Mouse (Mus musculus): ENCODE measurements around the gene Nsun3. TPM values are rescaled to one million over a fixed set of nuclear protein-coding genes. Genes with fewer than 3 reads are reported as not detected.

The Nsun3 gene
- total and polyA plus RNA-seq, 2 experiments from 2014 or later = 10.8 to 27.4 TPM

DNA sequence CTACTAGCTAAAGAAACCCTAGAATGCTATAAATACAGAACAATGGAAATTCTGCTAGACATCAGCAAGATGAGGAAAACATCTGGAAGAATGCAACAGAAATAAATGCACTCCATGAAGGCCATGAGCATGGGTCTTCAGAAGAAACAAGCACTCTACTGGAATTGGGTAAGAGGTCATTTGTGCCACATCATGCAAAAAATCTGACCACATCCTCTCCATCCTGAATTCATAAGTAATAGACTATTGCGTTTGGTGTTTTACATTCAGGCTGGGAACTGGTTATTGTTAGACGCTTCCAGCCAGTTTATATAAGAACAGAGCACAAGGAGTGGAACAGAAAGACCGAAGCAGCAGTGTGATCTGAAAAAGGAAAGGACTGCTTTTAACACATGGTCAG, 12.2 kb upstream of the Nsun3 start:
- DNase-seq = no peak
- WGBS = 92% methylated on average over 3 of the region's 3 CpGs

DNA sequence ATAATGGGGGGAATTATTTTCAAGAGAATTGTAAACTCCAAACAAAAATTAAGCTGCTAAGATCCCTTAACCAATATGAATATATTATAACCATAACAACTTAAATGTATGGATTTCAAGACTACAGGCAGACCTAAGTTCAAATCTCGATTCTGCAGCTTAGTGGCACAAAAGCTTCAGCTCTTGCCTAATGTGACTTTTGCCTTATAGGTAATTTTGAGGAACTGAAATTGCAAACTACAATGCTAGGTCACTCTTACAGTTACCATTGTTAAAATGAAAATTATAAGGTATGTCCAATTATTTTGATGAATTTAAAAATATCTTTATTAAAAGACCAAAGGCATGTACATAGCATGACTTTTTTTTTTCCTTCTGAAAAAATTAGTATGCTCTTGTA, 10.0 kb upstream of the Nsun3 start:
- no peak overlapping the region for H3K4me2 ChIP-seq (ENCODE audit: low read depth)
- 86% methylated on average over 1 of the region's 1 CpGs for WGBS
- ATAC-seq = no peak

More for the DNA sequence above, 12.2 kb upstream of the Nsun3 start:
- Histone ChIP-seq H3K36me3 (ENCODE audit: insufficient read depth) (peaks cover 16% of the 10 kb centered on the region), H3K27ac (ENCODE audit: low read depth, low read length) (no peak overlapping the region), H3K9ac (no peak overlapping the region), H3K4me2 (ENCODE audit: low read depth) (no peak overlapping the region), H3K27me3 (ENCODE audit: insufficient read depth, low read length) (no peaks in the 10 kb centered on the region), H3K4me3 (ENCODE audit: low read depth, low read length) (no peak overlapping the region), H3K9me3 (ENCODE audit: low read length) (no peaks in the 10 kb centered on the region), H3K4me1 (ENCODE audit: insufficient read depth) (no peaks in the 10 kb centered on the region)
- ATAC-seq = no peak
- TF ChIP-seq CTCF (IDR thresholded peaks at IDR 0.05; ENCODE audit: low read depth) = no peak

DNA sequence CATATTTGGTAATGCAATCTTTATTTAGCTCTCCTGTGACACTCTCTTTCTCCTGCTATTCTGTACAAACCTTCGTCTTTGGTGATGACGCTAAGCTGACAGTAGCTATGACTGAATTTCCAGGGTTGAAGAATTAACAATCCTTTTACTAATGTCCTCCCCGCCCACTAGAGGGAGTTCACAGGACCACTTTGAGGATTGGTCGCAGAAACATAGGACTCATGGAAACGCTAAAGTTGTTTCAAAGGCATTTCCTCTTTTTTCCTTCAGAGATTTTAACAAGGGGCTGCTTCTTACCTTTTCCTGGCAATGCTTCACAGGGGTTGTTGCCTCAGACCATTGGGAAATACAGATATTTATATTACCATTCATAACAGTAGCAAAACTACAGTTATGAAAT, 4.4 kb downstream of the Nsun3 start:
- no peaks in the 10 kb centered on the region for H3K9me3 ChIP-seq (ENCODE audit: low read length)
- H3K27ac ChIP-seq (ENCODE audit: low read depth, low read length) = no peak overlapping the region
- TF ChIP-seq CTCF (IDR thresholded peaks at IDR 0.05; ENCODE audit: low read depth) = peak; percentile 35
- 63% methylated on average over 5 of the region's 5 CpGs for WGBS
- peaks cover 11% of the 10 kb centered on the region; the same call in 1 of the 2 replicates for H3K4me1 ChIP-seq (ENCODE audit: insufficient read depth)
- no peak overlapping the region for H3K9ac ChIP-seq
- H3K4me2 ChIP-seq (ENCODE audit: low read depth) = no peak overlapping the region
- DNase-seq (no peak), ATAC-seq (no peak)
- no peaks in the 10 kb centered on the region for H3K36me3 ChIP-seq (ENCODE audit: insufficient read depth)
- no peak overlapping the region for H3K4me3 ChIP-seq (ENCODE audit: low read depth, low read length)
- H3K27me3 ChIP-seq (ENCODE audit: insufficient read depth, low read length) = no peaks in the 10 kb centered on the region

More for the DNA sequence above, 10.0 kb upstream of the Nsun3 start:
- Histone ChIP-seq H3K9me3 (ENCODE audit: low read length) (no peaks in the 10 kb centered on the region), H3K27me3 (ENCODE audit: insufficient read depth, low read length) (no peaks in the 10 kb centered on the region), H3K4me1 (ENCODE audit: insufficient read depth) (no peaks in the 10 kb centered on the region), H3K4me3 (ENCODE audit: low read depth, low read length) (no peak overlapping the region), H3K36me3 (ENCODE audit: insufficient read depth) (peaks cover 14% of the 10 kb centered on the region), H3K27ac (ENCODE audit: low read depth, low read length) (no peak overlapping the region), H3K9ac (no peak overlapping the region)
- DNase-seq = no peak
- no peak for TF ChIP-seq CTCF (IDR thresholded peaks at IDR 0.05; ENCODE audit: low read depth)

- 82% methylated on average over 10 of the region's 10 CpGs for WGBS
- no peaks in the 10 kb centered on the region for H3K36me3 ChIP-seq (ENCODE audit: insufficient read depth)
- H3K27me3 ChIP-seq (ENCODE audit: insufficient read depth, low read length) = no peaks in the 10 kb centered on the region
- no peaks in the 10 kb centered on the region for H3K9me3 ChIP-seq (ENCODE audit: low read length)
- H3K4me1 ChIP-seq (ENCODE audit: insufficient read depth) = no peaks in the 10 kb centered on the region
- no peak overlapping the region for H3K4me2 ChIP-seq (ENCODE audit: low read depth)
- H3K27ac ChIP-seq (ENCODE audit: low read depth, low read length) = no peak overlapping the region
- H3K9ac ChIP-seq = no peak overlapping the region
- no peak for TF ChIP-seq CTCF (IDR thresholded peaks at IDR 0.05; ENCODE audit: low read depth)
- no peak overlapping the region for H3K4me3 ChIP-seq (ENCODE audit: low read depth, low read length)
- DNase-seq = no peak
- ATAC-seq = no peak
Measured at GRCm38 (mm10) chr16:62778282-62778681, 8.3 kb downstream of the Nsun3 start.

DNA sequence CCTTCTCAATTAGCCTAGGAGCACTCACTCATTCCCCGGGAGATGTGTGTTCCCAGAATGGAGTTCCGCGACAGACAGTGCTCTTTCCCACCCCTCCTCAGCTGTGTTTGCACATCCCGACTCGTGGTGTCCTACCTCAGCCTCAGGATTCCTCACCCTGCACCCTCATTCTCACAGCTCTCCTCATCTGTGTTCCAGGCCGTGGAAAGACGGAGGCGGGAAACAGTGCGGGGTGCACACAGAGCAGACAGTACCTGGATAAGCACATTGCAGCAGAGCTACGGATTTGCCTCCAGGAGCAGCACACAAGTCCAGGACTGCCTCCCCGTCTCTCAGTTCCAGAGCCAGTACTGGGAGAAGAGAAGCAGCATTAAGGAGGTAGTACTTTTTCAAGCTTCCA, 10.6 kb downstream of the Nsun3 start:
- no peak for ATAC-seq

GRCm38 (mm10) chr16:62773462-62773861, 13.2 kb downstream of the Nsun3 start:
- H3K9ac ChIP-seq = no peak overlapping the region
- H3K4me3 ChIP-seq (ENCODE audit: low read depth, low read length) = no peak overlapping the region
- no peak overlapping the region for H3K4me2 ChIP-seq (ENCODE audit: low read depth)
- 80% methylated on average over 4 of the region's 4 CpGs for WGBS
- H3K4me1 ChIP-seq (ENCODE audit: insufficient read depth) = no peaks in the 10 kb centered on the region
- H3K27me3 ChIP-seq (ENCODE audit: insufficient read depth, low read length) = no peaks in the 10 kb centered on the region
- no peaks in the 10 kb centered on the region for H3K9me3 ChIP-seq (ENCODE audit: low read length)
- ATAC-seq (no peak), DNase-seq (peak; percentile 4)
- H3K27ac ChIP-seq (ENCODE audit: low read depth, low read length) = no peak overlapping the region
- peak; percentile 37; the same call in 1 of the 2 replicates for TF ChIP-seq CTCF (IDR thresholded peaks at IDR 0.05; ENCODE audit: low read depth)
- H3K36me3 ChIP-seq (ENCODE audit: insufficient read depth) = no peaks in the 10 kb centered on the region

More for the DNA sequence above, 10.6 kb downstream of the Nsun3 start:
- Histone ChIP-seq H3K9ac (no peak overlapping the region), H3K27ac (ENCODE audit: low read depth, low read length) (no peak overlapping the region), H3K4me2 (ENCODE audit: low read depth) (no peak overlapping the region), H3K9me3 (ENCODE audit: low read length) (no peaks in the 10 kb centered on the region), H3K36me3 (ENCODE audit: insufficient read depth) (no peaks in the 10 kb centered on the region), H3K4me1 (ENCODE audit: insufficient read depth) (no peaks in the 10 kb centered on the region), H3K27me3 (ENCODE audit: insufficient read depth, low read length) (no peaks in the 10 kb centered on the region), H3K4me3 (ENCODE audit: low read depth, low read length) (no peak overlapping the region)
- no peak for TF ChIP-seq CTCF (IDR thresholded peaks at IDR 0.05; ENCODE audit: low read depth)
- DNase-seq = no peak
- WGBS = 93% methylated on average over 11 of the region's 11 CpGs

DNA sequence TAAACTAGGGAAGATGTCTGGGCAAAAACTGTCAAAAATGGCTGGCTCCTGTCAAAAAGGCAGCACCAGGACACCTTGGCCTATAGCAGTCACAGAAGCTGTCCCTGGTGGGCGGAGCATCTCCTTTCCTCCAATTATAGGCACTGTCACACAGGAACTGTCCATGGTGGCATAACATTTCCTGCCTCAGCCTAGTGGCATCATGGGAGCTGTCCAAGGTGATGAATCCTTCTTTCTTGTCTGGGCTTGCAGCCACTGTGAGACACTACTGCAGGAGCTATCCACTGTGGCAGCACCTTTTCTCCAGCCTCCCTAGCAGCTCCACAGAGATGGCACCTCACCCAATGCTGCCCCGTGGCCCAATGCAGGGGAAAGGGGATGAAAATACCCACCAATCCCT, 28.3 kb downstream of the Nsun3 start:
- no peak for ATAC-seq
- H3K4me3 ChIP-seq (ENCODE audit: low read depth, low read length) = no peak overlapping the region
- WGBS = 99% methylated on average over 2 of the region's 2 CpGs
- TF ChIP-seq CTCF (IDR thresholded peaks at IDR 0.05; ENCODE audit: low read depth) = no peak
- no peaks in the 10 kb centered on the region for H3K36me3 ChIP-seq (ENCODE audit: insufficient read depth)
- no peaks in the 10 kb centered on the region for H3K27me3 ChIP-seq (ENCODE audit: insufficient read depth, low read length)
- H3K9me3 ChIP-seq (ENCODE audit: low read length) = no peaks in the 10 kb centered on the region
- no peak for DNase-seq
- H3K4me1 ChIP-seq (ENCODE audit: insufficient read depth) = no peaks in the 10 kb centered on the region
- no peak overlapping the region for H3K9ac ChIP-seq
- H3K4me2 ChIP-seq (ENCODE audit: low read depth) = no peak overlapping the region
- no peak overlapping the region for H3K27ac ChIP-seq (ENCODE audit: low read depth, low read length)
